Mouse (Mus musculus): ENCODE measurements around the gene Ubn1. TPM values are rescaled to one million over a fixed set of nuclear protein-coding genes. Genes with fewer than 3 reads are reported as not detected.

Gene Ubn1
- polyA plus RNA-seq, 1 experiment = 28.1 TPM

DNA sequence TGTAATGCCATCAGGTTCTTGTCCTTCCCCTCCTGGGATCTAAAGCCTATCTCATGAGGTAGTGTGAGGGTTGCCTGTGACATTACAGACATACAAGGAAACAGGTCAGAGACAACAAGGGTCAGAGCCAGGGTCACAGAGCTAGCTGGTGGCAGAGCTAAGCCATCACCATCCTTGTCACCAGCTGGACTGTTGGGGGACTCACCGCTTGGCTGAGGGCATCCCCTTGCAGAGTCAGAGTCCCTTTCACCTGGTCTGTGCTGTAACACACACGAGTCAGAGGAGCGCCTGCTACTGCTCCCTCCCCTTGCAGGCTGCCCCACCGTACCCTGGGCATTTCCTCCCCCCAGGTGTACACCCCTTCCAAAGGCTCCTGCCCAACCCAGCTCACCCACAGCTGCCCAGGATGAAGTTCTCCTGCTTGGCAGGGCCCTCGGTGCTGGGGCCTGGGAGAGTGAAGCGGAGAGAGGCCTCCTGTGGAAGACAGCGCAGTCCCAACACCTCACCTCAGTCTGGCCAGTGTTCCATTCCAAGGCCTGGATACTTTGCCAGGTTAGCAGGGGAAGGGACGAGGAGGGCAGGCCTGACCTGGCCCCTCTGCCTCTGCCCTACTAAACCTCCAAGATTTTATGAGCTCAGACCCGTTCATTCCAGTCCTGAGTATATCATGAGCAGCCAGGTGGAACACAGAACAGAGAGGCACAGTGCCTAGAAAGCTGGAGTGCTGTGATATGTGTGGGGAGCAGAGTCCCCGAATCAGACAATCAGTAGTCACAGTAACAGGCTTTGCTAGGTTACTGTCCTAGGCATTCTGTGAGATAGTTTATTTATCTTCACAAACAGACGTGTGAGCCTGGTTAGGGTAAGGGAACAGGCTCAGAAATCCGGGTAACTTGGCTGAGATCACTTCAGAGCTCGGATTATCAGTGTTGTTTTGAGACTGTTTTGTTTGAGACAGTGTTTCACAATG is 37.5 kb upstream of the Ubn1 start:
- Histone ChIP-seq H3K4me1 (ENCODE audit: control insufficient read depth, insufficient read depth, low read length) (peaks cover 16% of the 10 kb centered on the region), H3K27me3 (ENCODE audit: control insufficient read depth, insufficient read depth, low read length) (no peaks in the 10 kb centered on the region), H3K4me3 (replicated peaks; ENCODE audit: insufficient read depth, low read depth, low read length) (peak overlapping the region; percentile 79), H3K27ac (ENCODE audit: insufficient read depth, low read length) (peak overlapping the region; percentile 16; the same call in 1 of the 2 replicates)
- DNase-seq = peak; percentile 36 to 49
- TF ChIP-seq CTCF (IDR thresholded peaks at IDR 0.05; ENCODE audit: borderline replicate concordance, insufficient read depth, low read depth, low read length) = no peak
- no peak for TF ChIP-seq POLR2A (IDR thresholded peaks at IDR 0.05; ENCODE audit: borderline replicate concordance, insufficient read depth, low read length)
- WGBS = 18% methylated on average over 13 of the region's 13 CpGs

DNA sequence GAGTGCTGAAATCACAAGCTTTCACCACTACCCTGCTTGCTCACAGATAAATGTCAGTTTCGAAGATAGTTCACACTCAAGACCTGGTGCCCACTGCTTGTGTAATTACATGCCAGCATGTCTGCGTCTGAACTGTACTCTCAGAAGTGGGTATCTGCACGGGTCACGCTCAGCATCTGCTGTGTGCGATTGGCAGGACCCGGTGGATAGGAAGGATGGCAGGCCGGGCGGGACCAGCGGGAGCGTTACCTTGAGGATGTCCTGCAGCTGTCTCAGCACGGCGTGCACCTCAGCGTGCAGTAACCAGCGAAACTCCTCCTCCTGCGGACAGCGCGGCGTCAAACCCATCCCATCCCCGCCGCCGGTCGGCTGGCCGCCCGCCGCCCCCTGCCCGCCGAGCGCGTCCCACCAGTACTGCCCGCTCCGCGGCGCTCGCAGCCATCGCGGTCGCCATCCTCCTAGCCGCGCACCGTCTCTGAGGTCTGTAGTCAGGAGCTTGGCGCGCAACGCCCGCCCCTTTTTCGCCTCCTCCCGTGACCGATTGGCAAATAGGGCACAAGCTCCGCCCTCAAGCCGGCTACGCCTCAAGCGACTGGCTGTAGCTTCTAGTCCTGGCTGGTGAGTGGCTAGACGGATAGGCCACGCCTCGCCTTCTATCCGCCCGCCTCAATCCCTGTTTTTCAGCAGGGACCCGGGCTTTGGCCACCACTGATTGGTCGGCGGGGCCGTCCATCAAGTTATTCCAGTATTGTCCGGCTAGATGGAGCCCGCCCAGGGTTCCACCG is 36.6 kb upstream of the Ubn1 start, which contains the start of gene Rogdi:
Gene Rogdi (minus strand): TSS at position 500 of the 785 bp plus-strand sequence.
- H3K4me3 ChIP-seq (replicated peaks; ENCODE audit: insufficient read depth, low read depth, low read length) = peak within 1 kb of the TSS; percentile 79
- peak; percentile 99 to 100 for DNase-seq
- H3K27ac ChIP-seq (ENCODE audit: insufficient read depth, low read length) = peak within 1 kb of the TSS; percentile 16; the same call in 1 of the 2 replicates
- TF ChIP-seq POLR2A (IDR thresholded peaks at IDR 0.05; ENCODE audit: borderline replicate concordance, insufficient read depth, low read length) (peak; percentile 93), CTCF (IDR thresholded peaks at IDR 0.05; ENCODE audit: borderline replicate concordance, insufficient read depth, low read depth, low read length) (0 out of 2 replicates have a peak, but pooled peaks have one; percentile 13)
- under 1% methylated on average over 62 of the region's 63 CpGs for WGBS
- H3K4me1 ChIP-seq (ENCODE audit: control insufficient read depth, insufficient read depth, low read length) = peaks cover 16% of the 10 kb centered on the region
- H3K27me3 ChIP-seq (ENCODE audit: control insufficient read depth, insufficient read depth, low read length) = no peaks in the 10 kb centered on the region

DNA sequence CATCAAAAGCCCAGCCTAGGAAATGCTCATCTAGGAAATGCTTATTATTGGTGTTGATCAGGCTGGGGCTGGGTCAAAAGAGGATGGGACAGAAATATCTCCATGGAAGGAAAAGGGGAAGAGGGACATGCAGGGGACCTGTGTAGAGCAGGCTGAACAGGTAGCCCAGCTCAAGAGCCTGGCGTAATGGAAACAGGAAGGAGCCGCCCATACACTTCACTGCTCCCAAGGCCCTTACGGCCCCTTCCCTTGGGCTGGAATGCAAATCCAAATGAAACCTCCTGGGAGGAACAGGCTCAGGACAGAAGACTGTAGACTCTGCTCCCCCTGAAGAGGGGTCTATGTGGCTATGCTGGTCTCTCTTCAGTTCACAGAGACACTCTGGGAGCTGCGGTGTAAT is 35.3 kb upstream of the Ubn1 start:
- Histone ChIP-seq H3K27me3 (ENCODE audit: control insufficient read depth, insufficient read depth, low read length) (no peaks in the 10 kb centered on the region), H3K27ac (ENCODE audit: insufficient read depth, low read length) (no peak overlapping the region), H3K4me3 (replicated peaks; ENCODE audit: insufficient read depth, low read depth, low read length) (no peak overlapping the region), H3K4me1 (ENCODE audit: control insufficient read depth, insufficient read depth, low read length) (peaks cover 16% of the 10 kb centered on the region)
- WGBS = 91% methylated on average over 4 of the region's 4 CpGs
- DNase-seq = no peak
- no peak for TF ChIP-seq CTCF (IDR thresholded peaks at IDR 0.05; ENCODE audit: borderline replicate concordance, insufficient read depth, low read depth, low read length)
- no peak for TF ChIP-seq POLR2A (IDR thresholded peaks at IDR 0.05; ENCODE audit: borderline replicate concordance, insufficient read depth, low read length)

DNA sequence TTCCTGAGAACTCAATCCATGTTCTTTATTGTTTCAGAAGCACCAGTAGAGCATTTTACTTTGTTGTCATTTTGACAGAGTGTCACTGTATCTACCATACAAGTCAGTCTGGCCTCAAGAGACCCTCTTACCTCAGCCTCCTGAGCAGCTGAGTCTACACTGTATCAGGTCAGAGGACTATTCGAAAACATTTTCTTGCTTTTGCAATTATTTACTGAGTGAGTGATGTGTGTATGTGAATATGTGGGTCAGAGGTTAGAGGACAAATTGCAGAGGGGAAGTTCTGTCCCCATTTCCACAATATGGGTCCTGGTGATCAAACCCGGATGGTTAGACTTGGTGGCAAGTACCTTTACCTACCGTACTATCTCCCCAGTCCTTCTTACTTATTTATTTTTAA is 25.8 kb upstream of the Ubn1 start:
- no peak for TF ChIP-seq POLR2A (IDR thresholded peaks at IDR 0.05; ENCODE audit: borderline replicate concordance, insufficient read depth, low read length)
- no peak overlapping the region for H3K4me3 ChIP-seq (replicated peaks; ENCODE audit: insufficient read depth, low read depth, low read length)
- no peaks in the 10 kb centered on the region for H3K4me1 ChIP-seq (ENCODE audit: control insufficient read depth, insufficient read depth, low read length)
- 96% methylated on average over 3 of the region's 3 CpGs for WGBS
- DNase-seq = no peak
- H3K27ac ChIP-seq (ENCODE audit: insufficient read depth, low read length) = no peak overlapping the region
- H3K27me3 ChIP-seq (ENCODE audit: control insufficient read depth, insufficient read depth, low read length) = no peaks in the 10 kb centered on the region

DNA sequence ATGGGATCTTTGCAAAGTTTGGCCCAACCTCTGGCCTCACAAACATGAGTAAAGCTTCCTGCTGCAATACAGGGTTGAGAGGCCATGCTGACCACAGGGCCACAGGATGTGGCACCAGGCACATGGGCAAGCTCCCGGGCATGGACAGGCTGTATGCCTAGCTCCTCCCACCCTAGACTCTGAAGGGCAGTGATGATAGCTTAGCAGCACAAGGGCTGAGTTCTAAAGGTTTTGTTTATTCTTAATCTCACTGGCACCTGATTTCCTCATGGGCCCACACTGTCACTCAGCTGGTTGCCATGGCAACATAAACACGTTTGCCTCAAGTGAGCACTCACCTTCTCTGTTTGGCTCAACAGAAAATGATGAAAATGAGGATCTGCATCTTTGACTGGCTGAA is 20.0 kb upstream of the Ubn1 start:
- Histone ChIP-seq H3K4me1 (ENCODE audit: control insufficient read depth, insufficient read depth, low read length) (0 out of 2 replicates have a peak, but pooled peaks cover 2% of the 10 kb centered on the region), H3K4me3 (replicated peaks; ENCODE audit: insufficient read depth, low read depth, low read length) (no peak overlapping the region), H3K27me3 (ENCODE audit: control insufficient read depth, insufficient read depth, low read length) (no peaks in the 10 kb centered on the region), H3K27ac (ENCODE audit: insufficient read depth, low read length) (no peak overlapping the region)
- TF ChIP-seq POLR2A (IDR thresholded peaks at IDR 0.05; ENCODE audit: borderline replicate concordance, insufficient read depth, low read length) (no peak), CTCF (IDR thresholded peaks at IDR 0.05; ENCODE audit: borderline replicate concordance, insufficient read depth, low read depth, low read length) (no peak)
- 44% methylated on average over 2 of the region's 2 CpGs for WGBS
- no peak for DNase-seq

DNA sequence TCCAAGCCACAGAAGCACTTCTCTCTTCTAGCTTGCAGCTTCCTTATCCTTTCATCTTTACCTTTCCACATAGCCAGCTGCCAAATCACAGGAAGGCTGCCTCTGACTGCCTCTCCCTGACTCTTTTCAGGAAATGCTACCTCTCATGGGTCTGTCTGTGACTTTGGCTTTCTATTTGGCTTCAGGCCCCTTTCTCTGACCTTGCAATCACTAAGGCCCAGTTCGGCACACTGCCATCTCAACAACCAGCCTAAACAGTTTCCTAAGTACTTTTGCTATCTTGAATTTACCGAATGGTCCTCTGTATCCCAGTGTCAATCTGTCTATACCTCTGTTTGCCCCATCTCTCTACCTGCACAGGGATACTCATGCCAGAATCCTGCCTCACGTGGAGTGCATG is 14.3 kb upstream of the Ubn1 start:
- DNase-seq = no peak
- no peak overlapping the region for H3K27ac ChIP-seq (ENCODE audit: insufficient read depth, low read length)
- 96% methylated on average over 3 of the region's 3 CpGs for WGBS
- H3K4me1 ChIP-seq (ENCODE audit: control insufficient read depth, insufficient read depth, low read length) = 0 out of 2 replicates have a peak, but pooled peaks cover 2% of the 10 kb centered on the region
- TF ChIP-seq POLR2A (IDR thresholded peaks at IDR 0.05; ENCODE audit: borderline replicate concordance, insufficient read depth, low read length) (no peak), CTCF (IDR thresholded peaks at IDR 0.05; ENCODE audit: borderline replicate concordance, insufficient read depth, low read depth, low read length) (no peak)
- no peaks in the 10 kb centered on the region for H3K27me3 ChIP-seq (ENCODE audit: control insufficient read depth, insufficient read depth, low read length)
- no peak overlapping the region for H3K4me3 ChIP-seq (replicated peaks; ENCODE audit: insufficient read depth, low read depth, low read length)

DNA sequence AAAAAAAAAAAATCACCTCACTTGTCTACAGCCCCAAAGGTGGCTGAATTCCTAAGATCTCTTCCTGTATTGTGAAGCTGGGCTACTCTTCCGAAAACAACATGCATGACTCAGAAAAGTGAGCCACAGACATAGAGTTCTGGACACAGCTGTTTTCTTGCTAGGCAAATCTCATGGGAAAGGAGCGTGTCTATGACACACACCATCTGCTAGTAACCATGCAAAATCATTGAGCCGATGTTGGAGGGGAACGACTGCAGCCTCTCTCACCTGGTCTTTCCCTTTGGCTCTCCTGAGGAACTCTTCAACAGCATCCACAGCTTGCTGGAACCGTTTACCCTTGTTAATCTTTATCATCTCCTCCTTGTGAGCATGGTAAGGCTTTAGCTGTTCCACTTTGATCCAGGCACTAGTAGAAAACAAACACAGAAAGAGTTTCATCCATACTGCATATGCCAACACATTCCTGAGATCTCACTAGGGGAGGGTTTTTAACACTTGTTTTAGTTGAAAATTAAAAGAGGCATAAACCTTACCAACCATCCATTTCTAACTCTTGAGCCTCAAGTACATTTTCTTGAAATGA is 13.1 kb upstream of the Ubn1 start:
- 58% methylated on average over 5 of the region's 5 CpGs for WGBS
- 0 out of 2 replicates have a peak, but pooled peaks cover 2% of the 10 kb centered on the region for H3K4me1 ChIP-seq (ENCODE audit: control insufficient read depth, insufficient read depth, low read length)
- no peak for DNase-seq
- H3K27me3 ChIP-seq (ENCODE audit: control insufficient read depth, insufficient read depth, low read length) = no peaks in the 10 kb centered on the region
- H3K4me3 ChIP-seq (replicated peaks; ENCODE audit: insufficient read depth, low read depth, low read length) = no peak overlapping the region
- H3K27ac ChIP-seq (ENCODE audit: insufficient read depth, low read length) = no peak overlapping the region
- TF ChIP-seq POLR2A (IDR thresholded peaks at IDR 0.05; ENCODE audit: borderline replicate concordance, insufficient read depth, low read length) (no peak), CTCF (IDR thresholded peaks at IDR 0.05; ENCODE audit: borderline replicate concordance, insufficient read depth, low read depth, low read length) (no peak)

Measured in cerebellum, adult 2 months (tissue).